Mouse (Mus musculus): ENCODE data around the gene Bpifb1. TPM values are rescaled to one million over a fixed set of nuclear protein-coding genes. Genes with fewer than 3 reads are reported as not detected.

Gene Bpifb1
- polyA plus RNA-seq (2012; rRNA removed) = not detected in 2 replicates

- Histone ChIP-seq H3K27me3 (ENCODE audit: control insufficient read depth, insufficient read depth, low read length) (no peaks in the 10 kb centered on the region), H3K4me3 (replicated peaks; ENCODE audit: insufficient read depth, low read depth, low read length) (no peak within 1 kb of the TSS), H3K4me1 (ENCODE audit: control insufficient read depth, insufficient read depth, low read length) (no peaks in the 10 kb centered on the region), H3K27ac (ENCODE audit: insufficient read depth, low read length) (no peak within 1 kb of the TSS)
- no peak for TF ChIP-seq CTCF (IDR thresholded peaks at IDR 0.05; ENCODE audit: borderline replicate concordance, insufficient read depth, low read depth, low read length)
- TF ChIP-seq POLR2A (IDR thresholded peaks at IDR 0.05; ENCODE audit: borderline replicate concordance, insufficient read depth, low read length) = no peak
- DNase-seq = no peak
- 80% methylated on average over 11 of the region's 11 CpGs for WGBS
Observed at GRCm38 (mm10) chr2:154190546-154191258, at the start of gene Bpifb1. TSS of gene Bpifb1 (plus strand) at chr2:154190818.

GRCm38 (mm10) chr2:154142580-154142979 is 48.0 kb upstream of the Bpifb1 start, which contains the start of gene Bpifa1:
TSS of gene Bpifa1 (plus strand) at chr2:154142880.
- Histone ChIP-seq H3K4me1 (ENCODE audit: control insufficient read depth, insufficient read depth, low read length) (no peaks in the 10 kb centered on the region; the same call in 1 of the 2 replicates), H3K4me3 (replicated peaks; ENCODE audit: insufficient read depth, low read depth, low read length) (no peak within 1 kb of the TSS), H3K27ac (ENCODE audit: insufficient read depth, low read length) (no peak within 1 kb of the TSS), H3K27me3 (ENCODE audit: control insufficient read depth, insufficient read depth, low read length) (no peaks in the 10 kb centered on the region)
- 93% methylated on average over 4 of the region's 4 CpGs for WGBS
- no peak for DNase-seq
- no peak for TF ChIP-seq POLR2A (IDR thresholded peaks at IDR 0.05; ENCODE audit: borderline replicate concordance, insufficient read depth, low read length)
- TF ChIP-seq CTCF (IDR thresholded peaks at IDR 0.05; ENCODE audit: borderline replicate concordance, insufficient read depth, low read depth, low read length) = no peak

- H3K4me1 ChIP-seq (ENCODE audit: control insufficient read depth, insufficient read depth, low read length) = no peaks in the 10 kb centered on the region; the same call in 1 of the 2 replicates
- 14% methylated on average over 3 of the region's 3 CpGs for WGBS
- no peak overlapping the region for H3K27ac ChIP-seq (ENCODE audit: insufficient read depth, low read length)
- no peak for DNase-seq
- TF ChIP-seq CTCF (IDR thresholded peaks at IDR 0.05; ENCODE audit: borderline replicate concordance, insufficient read depth, low read depth, low read length) (no peak), POLR2A (IDR thresholded peaks at IDR 0.05; ENCODE audit: borderline replicate concordance, insufficient read depth, low read length) (no peak)
- no peak overlapping the region for H3K4me3 ChIP-seq (replicated peaks; ENCODE audit: insufficient read depth, low read depth, low read length)
- H3K27me3 ChIP-seq (ENCODE audit: control insufficient read depth, insufficient read depth, low read length) = no peaks in the 10 kb centered on the region
Observed at GRCm38 (mm10) chr2:154143735-154144134, 46.9 kb upstream of the Bpifb1 start.

GRCm38 (mm10) chr2:154147496-154147895 is 43.1 kb upstream of the Bpifb1 start:
- Histone ChIP-seq H3K4me1 (ENCODE audit: control insufficient read depth, insufficient read depth, low read length) (no peaks in the 10 kb centered on the region), H3K4me3 (replicated peaks; ENCODE audit: insufficient read depth, low read depth, low read length) (no peak overlapping the region), H3K27me3 (ENCODE audit: control insufficient read depth, insufficient read depth, low read length) (no peaks in the 10 kb centered on the region), H3K27ac (ENCODE audit: insufficient read depth, low read length) (no peak overlapping the region)
- TF ChIP-seq CTCF (IDR thresholded peaks at IDR 0.05; ENCODE audit: borderline replicate concordance, insufficient read depth, low read depth, low read length) (no peak), POLR2A (IDR thresholded peaks at IDR 0.05; ENCODE audit: borderline replicate concordance, insufficient read depth, low read length) (no peak)
- WGBS = 83% methylated on average over 4 of the region's 4 CpGs
- DNase-seq = no peak

DNA sequence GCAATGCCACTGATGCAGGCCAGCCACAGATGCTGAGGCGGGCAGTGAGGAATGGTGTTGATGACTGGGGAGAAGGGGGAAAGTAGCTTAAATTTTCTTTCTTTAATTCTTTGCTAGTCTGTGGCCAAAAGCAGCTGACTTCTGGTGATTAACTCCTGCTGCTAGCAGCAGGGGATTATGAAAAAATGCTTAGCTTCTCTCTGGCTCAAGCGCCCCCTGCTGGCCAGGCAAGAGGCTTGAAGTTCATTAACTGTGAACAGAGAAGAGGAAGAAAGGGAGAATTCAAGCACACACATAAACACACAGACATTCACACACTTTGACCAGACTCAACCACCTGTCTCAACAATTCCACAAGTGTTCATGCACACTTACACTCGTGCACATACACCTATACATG is 32.2 kb upstream of the Bpifb1 start:
- 45% methylated on average over 3 of the region's 3 CpGs for WGBS
- no peak overlapping the region for H3K4me3 ChIP-seq (replicated peaks; ENCODE audit: insufficient read depth, low read depth, low read length)
- DNase-seq = no peak
- H3K27ac ChIP-seq (ENCODE audit: insufficient read depth, low read length) = no peak overlapping the region
- TF ChIP-seq CTCF (IDR thresholded peaks at IDR 0.05; ENCODE audit: borderline replicate concordance, insufficient read depth, low read depth, low read length) = peak; percentile 14; the same call in 1 of the 2 replicates
- TF ChIP-seq POLR2A (IDR thresholded peaks at IDR 0.05; ENCODE audit: borderline replicate concordance, insufficient read depth, low read length) = no peak
- H3K4me1 ChIP-seq (ENCODE audit: control insufficient read depth, insufficient read depth, low read length) = no peaks in the 10 kb centered on the region
- no peaks in the 10 kb centered on the region for H3K27me3 ChIP-seq (ENCODE audit: control insufficient read depth, insufficient read depth, low read length)

GRCm38 (mm10) chr2:154162307-154162706 is 28.3 kb upstream of the Bpifb1 start, which contains the start of gene Bpifa5:
TSS of gene Bpifa5 (plus strand) at chr2:154162607.
- no peak for TF ChIP-seq POLR2A (IDR thresholded peaks at IDR 0.05; ENCODE audit: borderline replicate concordance, insufficient read depth, low read length)
- no peak for TF ChIP-seq CTCF (IDR thresholded peaks at IDR 0.05; ENCODE audit: borderline replicate concordance, insufficient read depth, low read depth, low read length)
- H3K27ac ChIP-seq (ENCODE audit: insufficient read depth, low read length) = no peak within 1 kb of the TSS
- DNase-seq = no peak
- 82% methylated on average over 8 of the region's 8 CpGs for WGBS
- no peaks in the 10 kb centered on the region for H3K27me3 ChIP-seq (ENCODE audit: control insufficient read depth, insufficient read depth, low read length)
- no peaks in the 10 kb centered on the region for H3K4me1 ChIP-seq (ENCODE audit: control insufficient read depth, insufficient read depth, low read length)
- H3K4me3 ChIP-seq (replicated peaks; ENCODE audit: insufficient read depth, low read depth, low read length) = no peak within 1 kb of the TSS

GRCm38 (mm10) chr2:154163306-154163705 is 27.3 kb upstream of the Bpifb1 start:
- no peaks in the 10 kb centered on the region for H3K27me3 ChIP-seq (ENCODE audit: control insufficient read depth, insufficient read depth, low read length)
- H3K4me1 ChIP-seq (ENCODE audit: control insufficient read depth, insufficient read depth, low read length) = no peaks in the 10 kb centered on the region
- TF ChIP-seq POLR2A (IDR thresholded peaks at IDR 0.05; ENCODE audit: borderline replicate concordance, insufficient read depth, low read length) (no peak), CTCF (IDR thresholded peaks at IDR 0.05; ENCODE audit: borderline replicate concordance, insufficient read depth, low read depth, low read length) (no peak)
- no peak overlapping the region for H3K27ac ChIP-seq (ENCODE audit: insufficient read depth, low read length)
- H3K4me3 ChIP-seq (replicated peaks; ENCODE audit: insufficient read depth, low read depth, low read length) = no peak overlapping the region
- WGBS = 18% methylated on average over 5 of the region's 5 CpGs
- peak; percentile 12 to 33 for DNase-seq

GRCm38 (mm10) chr2:154169172-154169571 is 21.4 kb upstream of the Bpifb1 start:
- WGBS = 61% methylated on average over 3 of the region's 3 CpGs
- DNase-seq = no peak
- Histone ChIP-seq H3K4me3 (replicated peaks; ENCODE audit: insufficient read depth, low read depth, low read length) (no peak overlapping the region), H3K27ac (ENCODE audit: insufficient read depth, low read length) (no peak overlapping the region), H3K4me1 (ENCODE audit: control insufficient read depth, insufficient read depth, low read length) (no peaks in the 10 kb centered on the region), H3K27me3 (ENCODE audit: control insufficient read depth, insufficient read depth, low read length) (no peaks in the 10 kb centered on the region; the same call in 1 of the 2 replicates)
- TF ChIP-seq POLR2A (IDR thresholded peaks at IDR 0.05; ENCODE audit: borderline replicate concordance, insufficient read depth, low read length) (no peak), CTCF (IDR thresholded peaks at IDR 0.05; ENCODE audit: borderline replicate concordance, insufficient read depth, low read depth, low read length) (no peak)

Measured in cerebellum, adult 2 months (tissue).